Mouse (Mus musculus) liver, postnatal 0 days (tissue): ENCODE results near the gene Il6st. TPM values are rescaled to one million over a fixed set of nuclear protein-coding genes. Genes with fewer than 3 reads are reported as not detected.

Source experiments
- ATAC-seq: fragments of 200-750 bp; cut with Nextera tagmentation; 2 replicates; pipeline ENCODE4 v1.8.0; 2017; ENCODE audit warnings: mild to moderate bottlenecking, moderate library complexity
- DNase-seq: peaks from one replicate; pipeline ENCODE4 v3.0.0-alpha.2; 2016
- H3K27ac ChIP-seq: fragments of 300-500 bp; sonication (generic); 2 replicates; pipeline ENCODE4 v1.5.1; 2014; ENCODE audit warnings: antibody characterized with exemption, moderate library complexity, mild to moderate bottlenecking, low read depth
- H3K27me3 ChIP-seq: fragments of 300-500 bp; sonication (generic); 2 replicates; pipeline ENCODE4 v1.6.1; 2014; ENCODE audit warnings: low read length, control low read depth, mixed read lengths; ENCODE audit not compliant: insufficient read depth
- H3K36me3 ChIP-seq: fragments of 300-500 bp; sonication (generic); replicated peaks from 2 replicates; pipeline ENCODE4 v1.6.1; 2014; ENCODE audit warnings: mild to moderate bottlenecking, control low read depth, low read length, moderate library complexity, mixed read lengths; ENCODE audit not compliant: insufficient read depth
- H3K4me1 ChIP-seq: fragments of 300-500 bp; sonication (generic); 2 replicates; pipeline ENCODE4 v1.6.1; 2014; ENCODE audit warnings: antibody characterized with exemption, mild to moderate bottlenecking, control low read depth; ENCODE audit not compliant: insufficient read depth
- H3K4me2 ChIP-seq: fragments of 300-500 bp; sonication (generic); 2 replicates; pipeline ENCODE4 v1.6.1; 2014; ENCODE audit warnings: low read depth, mild to moderate bottlenecking, low read length, moderate library complexity, mixed read lengths
- H3K4me3 ChIP-seq: fragments of 300-500 bp; sonication (generic); 2 replicates; pipeline ENCODE4 v1.5.1; 2014; ENCODE audit warnings: low read depth, low read length
- H3K9ac ChIP-seq: fragments of 300-500 bp; sonication (generic); replicated peaks from 2 replicates; pipeline ENCODE4 v1.6.1; 2014; ENCODE audit warnings: mild to moderate bottlenecking, moderate library complexity
- H3K9me3 ChIP-seq: fragments of 300-500 bp; sonication (generic); 2 replicates; pipeline ENCODE4 v1.6.1; 2016; ENCODE audit warnings: mild to moderate bottlenecking, control low read depth, low read length, mixed read lengths
- CTCF ChIP-seq: sonication (generic); IDR thresholded peaks from 2 replicates; pipeline ENCODE4 v1.5.1; 2016; ENCODE audit warnings: antibody characterized with exemption, low read depth
- EP300 ChIP-seq: IDR thresholded peaks from 2 replicates; pipeline ENCODE4 v1.6.1; 2016; ENCODE audit warnings: antibody characterized with exemption, low read depth, mild to moderate bottlenecking
- WGBS: fragments of 180-500 bp; shearing (Covaris S2); extraction: QIAGEN DNeasy Blood & Tissue Kit; methylation state at CpG from one replicate; pipeline ENCODE4 v1.1.7; 2014; ENCODE audit not compliant: insufficient replicate concordance; 5-methylcytosine and 5-hydroxymethylcytosine counted together
- polyA plus RNA-seq: library from polyadenylated mRNA; unstranded; fragments of >200 nt; fragmentation: Nextera tagmentation; extraction: Ambion mirVana; gene quantifications from 2 replicates; pipeline ENCODE4 v1.2.1, GENCODE M21; 2015

Il6st gene
- polyA plus RNA-seq, 1 experiment from 2014 or later: 11.7 TPM

DNA sequence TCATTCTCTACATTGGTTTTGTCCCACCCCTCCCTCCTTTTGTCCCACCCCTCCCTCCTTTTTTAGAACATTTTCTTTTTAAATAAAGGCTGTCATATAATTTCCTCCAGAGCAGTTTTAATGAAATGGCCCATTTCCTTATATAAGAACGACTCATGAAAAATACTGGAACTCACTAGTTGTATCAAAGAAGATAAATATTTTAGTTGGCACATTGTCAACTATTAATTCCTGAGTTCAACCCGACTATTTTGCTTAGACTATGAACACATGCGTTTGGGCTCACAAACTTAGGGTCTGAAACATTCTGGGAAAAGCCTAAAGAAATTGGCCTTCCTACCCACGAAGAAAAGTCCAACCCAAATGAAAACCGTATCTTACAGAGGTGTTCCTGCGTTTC, 6.5 kb upstream of the Il6st start:
- 68% methylated on average over 6 of the region's 6 CpGs for WGBS
- no peaks in the 10 kb centered on the region for H3K9me3 ChIP-seq
- DNase-seq (no peak), ATAC-seq (no peak)
- no peak overlapping the region for H3K9ac ChIP-seq
- H3K4me3 ChIP-seq: no peak overlapping the region
- no peaks in the 10 kb centered on the region for H3K4me1 ChIP-seq
- no peaks in the 10 kb centered on the region for H3K36me3 ChIP-seq
- no peak overlapping the region for H3K27ac ChIP-seq
- H3K27me3 ChIP-seq: no peaks in the 10 kb centered on the region
- no peak overlapping the region for H3K4me2 ChIP-seq
- no peak for TF ChIP-seq EP300
- TF ChIP-seq CTCF: no peak

GRCm38 (mm10) chr13:112458016-112458415, 5.9 kb upstream of the Il6st start:
- Histone ChIP-seq H3K36me3 (no peaks in the 10 kb centered on the region), H3K4me3 (no peak overlapping the region), H3K4me2 (no peak overlapping the region), H3K9me3 (no peaks in the 10 kb centered on the region), H3K4me1 (no peaks in the 10 kb centered on the region), H3K9ac (no peak overlapping the region), H3K27me3 (no peaks in the 10 kb centered on the region), H3K27ac (no peak overlapping the region)
- ATAC-seq (no peak), DNase-seq (no peak)
- WGBS: 79% methylated on average over 4 of the region's 4 CpGs
- 0 out of 2 replicates have a peak, but pooled peaks have one; percentile 1 for TF ChIP-seq CTCF
- no peak for TF ChIP-seq EP300

GRCm38 (mm10) chr13:112458435-112459018, 5.3 kb upstream of the Il6st start:
- Histone ChIP-seq H3K27me3 (no peaks in the 10 kb centered on the region), H3K27ac (no peak overlapping the region), H3K4me2 (no peak overlapping the region), H3K36me3 (no peaks in the 10 kb centered on the region), H3K4me3 (no peak overlapping the region), H3K9me3 (no peaks in the 10 kb centered on the region), H3K9ac (no peak overlapping the region), H3K4me1 (no peaks in the 10 kb centered on the region)
- WGBS: 80% methylated on average over 11 of the region's 11 CpGs
- TF ChIP-seq CTCF (no peak), EP300 (no peak)
- DNase-seq (no peak), ATAC-seq (no peak)

DNA sequence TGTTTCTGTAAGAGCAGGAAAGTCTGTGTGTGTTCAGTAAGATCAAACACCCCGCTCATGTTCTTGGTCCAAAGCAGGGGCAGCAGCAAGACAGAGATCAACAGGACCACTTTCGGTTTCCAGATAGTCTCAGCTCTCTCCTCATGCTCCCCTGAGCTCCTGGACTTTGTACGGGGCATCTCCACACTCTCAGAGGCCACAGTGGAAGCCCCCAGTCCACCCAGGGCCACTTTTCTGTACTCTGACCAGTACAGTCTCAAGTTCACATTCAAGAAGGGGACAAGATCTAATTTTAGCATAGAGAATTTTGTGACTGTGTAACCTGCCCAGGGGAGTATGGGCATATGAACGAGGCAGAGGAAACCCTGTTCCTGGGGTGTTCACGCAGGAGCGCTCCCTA, 3.9 kb upstream of the Il6st start:
- Histone ChIP-seq H3K9me3 (no peaks in the 10 kb centered on the region), H3K4me1 (no peaks in the 10 kb centered on the region), H3K27ac (no peak overlapping the region; the same call in 1 of the 2 replicates), H3K4me3 (no peak overlapping the region), H3K9ac (no peak overlapping the region), H3K4me2 (no peak overlapping the region), H3K36me3 (no peaks in the 10 kb centered on the region), H3K27me3 (no peaks in the 10 kb centered on the region; the same call in 1 of the 2 replicates)
- 68% methylated on average over 6 of the region's 6 CpGs for WGBS
- ATAC-seq (no peak), DNase-seq (no peak)
- no peak for TF ChIP-seq EP300
- no peak for TF ChIP-seq CTCF

DNA sequence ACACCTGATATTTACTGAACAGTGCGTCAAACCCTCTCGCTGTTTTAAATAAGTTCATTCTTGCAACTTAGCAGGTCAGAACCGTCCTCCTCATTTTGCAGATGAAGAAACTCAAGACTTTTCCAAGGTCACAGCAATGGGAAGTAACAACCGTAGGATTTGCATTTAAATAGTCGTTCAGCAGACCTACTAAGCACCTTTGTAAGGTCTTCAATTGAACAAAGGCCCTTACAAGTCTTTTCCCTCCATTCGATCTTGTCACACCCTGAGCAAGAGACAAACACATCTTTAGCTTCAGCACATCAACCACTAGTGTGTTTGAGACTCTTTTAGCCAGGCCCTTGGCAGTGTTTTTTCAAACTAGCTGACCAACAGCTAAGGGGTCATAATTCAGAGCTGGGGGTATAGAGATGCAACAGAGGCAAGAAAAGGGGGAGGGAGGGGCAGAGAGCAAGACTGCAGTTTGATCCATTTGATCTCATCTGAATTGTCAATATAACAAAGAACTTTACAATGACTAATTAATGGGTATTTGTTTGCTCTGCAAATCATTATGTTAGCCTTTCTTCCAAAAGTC, 1.4 kb upstream of the Il6st start:
- ATAC-seq (no peak), DNase-seq (no peak)
- H3K4me2 ChIP-seq: no peak overlapping the region
- no peaks in the 10 kb centered on the region for H3K36me3 ChIP-seq
- no peak overlapping the region for H3K9ac ChIP-seq
- no peaks in the 10 kb centered on the region for H3K9me3 ChIP-seq
- peaks cover 6% of the 10 kb centered on the region; the same call in 1 of the 2 replicates for H3K4me1 ChIP-seq
- no peak overlapping the region for H3K27ac ChIP-seq
- H3K4me3 ChIP-seq: no peak overlapping the region
- TF ChIP-seq EP300 (no peak), CTCF (no peak)
- H3K27me3 ChIP-seq: no peaks in the 10 kb centered on the region; the same call in 1 of the 2 replicates
- 65% methylated on average over 6 of the region's 6 CpGs for WGBS

DNA sequence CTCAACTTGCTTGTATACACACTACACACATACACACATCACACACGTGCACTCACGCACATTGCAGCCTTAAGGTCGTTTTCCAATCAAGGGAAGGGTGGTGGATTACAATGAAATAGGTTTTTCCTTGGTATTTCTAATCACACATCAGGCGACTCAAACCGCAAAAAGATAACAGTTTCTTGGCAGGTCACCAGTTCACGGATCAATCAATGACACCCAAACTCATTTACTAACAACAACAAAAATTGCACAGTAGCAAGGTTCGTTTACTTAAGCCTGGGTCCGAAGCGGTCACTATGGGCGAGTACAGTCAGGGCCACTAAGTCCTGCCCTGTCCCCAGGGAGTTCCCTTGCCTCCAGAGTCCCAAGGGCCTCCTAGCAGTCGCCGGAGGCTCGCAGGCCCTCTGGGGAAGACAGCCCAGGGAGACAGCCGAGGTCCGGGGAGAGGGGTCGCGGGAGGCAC, 500 bp upstream of the Il6st start:
- H3K9me3 ChIP-seq: no peaks in the 10 kb centered on the region
- 4% methylated on average over 17 of the region's 17 CpGs for WGBS
- H3K27ac ChIP-seq: peak overlapping the region; percentile 96
- peak overlapping the region; percentile 82 for H3K4me3 ChIP-seq
- H3K4me2 ChIP-seq: peak overlapping the region; percentile 83
- H3K9ac ChIP-seq: peak overlapping the region; percentile 77
- ATAC-seq: peak; percentile 77
- H3K27me3 ChIP-seq: no peaks in the 10 kb centered on the region; the same call in 1 of the 2 replicates
- no peaks in the 10 kb centered on the region for H3K36me3 ChIP-seq
- peaks cover 7% of the 10 kb centered on the region; the same call in 1 of the 2 replicates for H3K4me1 ChIP-seq
- TF ChIP-seq EP300 (no peak), CTCF (no peak)
- no peak for DNase-seq
